Mouse (Mus musculus) right cerebral cortex, postnatal 10 days (tissue): ENCODE measurements around the gene Lman2.

Source experiments
- DNase-seq, 2 experiments: peaks; one replicate each; pipeline ENCODE4 v3.0.0; 2021; ENCODE audit warnings: low spot score in 2 of 2

Gene Lman2

DNA sequence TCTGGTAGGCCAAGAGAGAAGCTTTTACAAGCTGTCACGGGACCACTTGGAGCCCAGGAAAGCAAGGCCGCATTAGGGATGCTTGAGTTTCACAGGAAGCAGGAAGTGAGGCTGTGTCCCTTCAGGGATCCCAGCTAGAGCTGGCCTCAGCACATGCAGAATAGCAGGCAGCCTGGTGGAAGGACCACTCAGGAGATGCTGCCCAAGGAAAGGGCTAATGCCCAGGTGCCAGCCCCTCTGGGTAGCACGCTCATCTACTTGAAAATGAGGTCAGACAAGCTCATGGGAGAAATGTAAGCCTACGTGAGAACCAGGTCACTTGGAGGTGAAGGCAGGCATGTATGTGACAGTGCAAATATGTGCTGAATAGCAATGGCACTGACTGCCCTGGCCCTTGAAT lies 35.4 kb downstream of the Lman2 start:
- peak in 1 of 2 experiments; percentile 49 for DNase-seq

DNA sequence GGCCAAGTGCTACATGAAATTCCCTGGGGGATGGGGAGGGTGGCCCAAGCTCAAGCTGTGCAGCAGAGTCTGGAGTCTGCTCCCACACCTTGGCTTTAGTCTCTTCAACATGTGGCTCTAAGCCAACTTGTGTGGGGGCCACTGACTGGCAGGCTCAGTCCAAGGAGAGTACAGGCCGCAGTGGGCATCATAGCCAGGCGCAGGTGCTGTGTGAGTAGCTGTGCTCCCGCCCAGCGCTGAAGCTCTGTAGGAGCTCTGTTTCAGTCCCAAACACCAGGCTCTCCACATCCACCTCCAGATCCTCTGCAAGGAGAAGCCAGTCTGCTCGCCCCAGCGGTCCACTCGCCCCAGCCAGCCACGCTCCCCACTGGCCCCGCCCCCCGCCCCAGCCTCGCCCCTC lies 37.0 kb downstream of the Lman2 start:
- DNase-seq: peak in 1 of 2 experiments; percentile 49

DNA sequence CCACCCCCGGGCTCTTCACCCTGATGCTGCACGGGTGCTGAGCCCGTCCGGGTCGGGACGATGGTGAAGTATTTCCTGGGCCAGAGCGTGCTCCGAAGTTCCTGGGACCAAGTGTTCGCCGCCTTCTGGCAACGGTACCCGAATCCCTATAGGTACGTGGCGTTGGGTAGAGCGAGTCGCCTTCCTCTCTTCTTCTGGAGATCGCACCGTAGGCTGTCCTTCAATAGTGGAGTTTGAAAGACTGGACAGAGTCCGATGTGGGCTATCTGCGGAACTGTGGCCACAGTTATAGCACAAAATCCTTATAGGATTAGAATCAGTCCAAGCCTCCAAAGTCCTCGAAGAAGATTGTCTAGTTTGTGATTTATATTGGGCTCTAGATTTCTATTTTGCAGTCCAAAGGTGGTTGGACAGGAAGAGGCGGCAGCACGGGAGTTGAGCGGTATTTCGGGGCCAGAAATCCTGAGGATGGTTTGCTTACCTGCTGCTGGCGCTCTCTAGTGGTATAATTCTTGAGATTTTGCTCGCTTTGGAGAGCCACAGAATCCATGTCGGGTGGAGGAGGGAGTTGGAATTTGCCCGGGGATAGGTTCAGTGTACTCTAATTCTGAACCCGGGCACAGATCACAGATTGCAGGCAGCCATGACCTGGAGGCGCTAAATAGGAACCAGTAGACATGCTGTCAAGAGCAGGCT lies 40.3 kb downstream of the Lman2 start:
- peak; percentile 57 to 67 for DNase-seq

DNA sequence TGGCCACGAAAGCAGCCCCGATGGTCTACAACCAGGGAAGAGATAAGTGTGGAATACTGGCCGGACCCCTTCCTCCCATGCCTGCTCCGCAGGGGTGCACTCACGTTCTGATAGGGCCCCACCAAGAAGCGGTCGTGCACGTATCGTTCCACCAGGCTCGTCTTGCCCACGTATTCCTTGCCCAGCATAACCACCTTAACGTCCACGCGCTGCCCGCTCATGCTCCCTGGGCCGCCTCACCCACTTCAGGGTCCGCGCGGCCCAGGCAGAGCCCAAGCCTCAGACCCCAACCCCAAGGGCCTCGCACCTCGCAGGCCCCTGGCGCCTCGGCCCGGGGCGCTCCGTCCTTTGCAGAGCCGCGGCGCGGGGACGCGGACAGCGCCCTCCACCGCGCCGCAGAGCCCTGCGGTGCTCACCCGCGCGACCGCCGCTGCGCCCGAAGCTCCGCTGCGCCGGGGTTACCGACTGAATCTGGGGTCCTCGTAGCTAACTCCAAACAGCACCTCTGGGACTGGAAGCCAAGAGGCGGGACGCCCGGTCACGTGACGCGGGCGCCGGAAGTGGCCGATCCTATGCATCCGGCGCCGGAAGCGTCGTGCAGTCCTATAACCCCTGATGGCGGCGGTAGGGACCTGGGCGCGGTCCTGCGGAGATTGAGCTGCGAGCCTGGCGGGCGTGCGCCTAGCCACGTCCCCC lies 41.0 kb downstream of the Lman2 start, which contains the start of gene Rab24:
Gene Rab24, minus strand, starts transcription at position 513 of the 696 bp plus-strand sequence.
- DNase-seq: peak; percentile 93 to 95

DNA sequence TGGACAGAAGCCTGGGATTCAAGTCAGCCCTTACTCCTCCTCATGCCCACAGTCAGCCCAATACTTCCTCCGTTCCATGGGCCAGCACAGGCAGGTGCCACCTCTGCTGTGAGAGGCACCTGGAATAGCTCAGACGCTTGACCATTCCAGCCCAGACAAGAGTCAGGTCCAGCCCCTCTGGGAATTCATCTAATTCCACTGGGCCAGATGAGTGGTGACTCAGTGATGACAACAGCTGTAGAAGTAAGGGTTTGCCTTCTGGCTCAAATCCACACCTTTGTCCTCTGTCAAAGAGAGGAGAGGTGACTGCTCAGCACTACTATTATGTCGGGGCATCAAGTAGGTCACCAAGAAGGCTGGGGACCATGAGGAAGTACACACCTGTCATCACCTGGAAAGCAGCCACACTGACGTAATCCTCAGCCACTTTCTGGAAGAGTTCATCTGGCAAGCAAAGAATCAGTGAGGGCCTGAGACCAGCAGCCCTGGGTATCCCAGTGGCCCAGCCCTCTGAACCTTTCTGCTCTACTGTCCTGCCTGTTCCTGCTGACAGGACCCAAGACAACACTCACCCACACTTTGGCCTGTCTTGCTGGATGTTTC lies 42.6 kb downstream of the Lman2 start, which contains the start of gene Prelid1:
Gene Prelid1, plus strand, starts transcription at position 570 of the 603 bp plus-strand sequence.
- DNase-seq: no peak

DNA sequence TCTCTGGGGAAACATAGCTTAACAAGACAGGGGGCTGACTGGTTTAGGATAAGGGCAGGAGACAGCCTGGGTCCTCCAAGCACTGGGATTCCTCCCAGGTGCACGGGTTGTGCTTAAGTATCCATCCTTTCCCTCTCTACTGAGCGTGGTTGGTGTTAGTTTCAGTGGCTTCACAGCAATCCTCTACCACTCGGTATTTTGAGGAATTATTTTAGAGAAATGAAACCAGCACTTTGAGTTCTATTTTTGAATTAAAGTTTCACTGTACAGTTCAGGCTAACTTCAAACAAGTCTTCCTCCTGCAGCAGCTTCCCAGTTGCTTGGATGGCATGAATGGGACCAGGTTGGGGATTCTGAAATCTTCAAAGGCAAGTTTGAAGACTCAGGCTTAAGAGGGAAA lies 44.2 kb downstream of the Lman2 start:
- DNase-seq: no peak

DNA sequence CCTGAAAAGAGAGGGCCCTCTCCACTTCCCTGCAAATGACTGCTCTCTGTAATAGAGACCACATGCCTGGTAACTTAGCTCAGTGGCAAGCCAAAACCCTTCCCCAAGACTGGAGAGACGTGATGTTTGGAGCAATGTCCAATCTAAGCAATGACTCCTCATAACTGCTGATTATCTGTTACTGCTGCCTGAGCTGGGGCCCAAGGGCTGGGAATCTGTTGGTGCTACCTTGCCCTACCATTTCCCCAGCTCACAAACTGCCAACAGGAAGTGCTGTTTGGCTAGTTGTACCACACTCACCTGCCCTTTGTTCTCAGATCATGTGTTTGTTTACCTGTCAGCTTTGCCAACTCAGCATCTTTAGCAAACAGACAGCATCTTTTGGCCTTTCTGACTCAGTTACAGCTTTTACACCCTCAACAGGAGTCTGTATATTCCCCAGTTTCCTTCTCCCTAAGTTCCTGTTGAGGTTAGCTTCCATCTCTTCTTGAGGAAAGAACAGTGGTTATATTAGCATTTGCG lies 47.6 kb downstream of the Lman2 start:
- no peak for DNase-seq

DNA sequence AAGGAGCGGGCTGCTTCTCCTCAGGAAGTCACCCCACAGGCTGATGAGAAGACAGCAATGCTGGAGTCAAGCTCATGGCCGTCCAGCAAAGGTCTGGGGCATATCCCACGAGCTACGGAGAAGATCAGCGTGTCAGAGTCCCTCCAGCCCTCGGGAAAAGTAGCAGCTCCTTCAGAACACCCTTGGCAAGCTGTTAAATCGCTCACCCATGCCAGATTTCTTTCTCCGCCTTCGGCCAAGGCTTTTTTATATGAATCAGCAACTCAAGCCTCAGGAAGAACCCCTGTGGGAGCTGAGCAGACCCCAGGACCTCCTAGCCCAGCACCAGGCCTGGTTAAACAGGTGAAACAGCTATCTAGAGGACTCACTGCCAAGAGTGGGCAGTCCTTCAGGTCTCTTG lies 49.5 kb downstream of the Lman2 start:
- no peak for DNase-seq

DNA sequence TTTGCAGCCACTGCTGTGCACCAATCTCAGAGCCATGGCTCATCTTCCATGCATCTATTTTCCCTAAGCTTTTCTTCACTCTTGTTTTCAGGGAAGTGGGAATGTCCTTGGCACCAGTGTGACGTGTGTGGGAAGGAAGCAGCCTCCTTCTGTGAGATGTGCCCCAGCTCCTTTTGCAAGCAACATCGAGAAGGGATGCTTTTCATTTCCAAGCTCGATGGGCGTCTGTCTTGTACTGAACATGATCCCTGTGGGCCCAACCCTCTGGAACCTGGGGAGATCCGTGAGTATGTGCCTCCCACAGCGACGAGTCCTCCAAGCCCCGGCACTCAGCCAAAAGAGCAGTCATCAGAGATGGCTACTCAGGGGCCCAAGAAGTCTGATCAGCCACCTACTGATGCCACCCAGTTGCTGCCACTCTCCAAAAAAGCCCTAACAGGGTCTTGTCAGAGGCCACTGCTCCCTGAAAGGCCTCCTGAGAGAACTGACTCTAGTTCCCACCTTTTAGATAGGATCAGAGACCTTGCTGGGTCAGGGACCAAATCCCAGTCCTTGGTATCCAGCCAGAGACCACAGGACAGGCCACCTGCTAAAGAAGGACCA lies 50.5 kb downstream of the Lman2 start:
- no peak for DNase-seq

DNA sequence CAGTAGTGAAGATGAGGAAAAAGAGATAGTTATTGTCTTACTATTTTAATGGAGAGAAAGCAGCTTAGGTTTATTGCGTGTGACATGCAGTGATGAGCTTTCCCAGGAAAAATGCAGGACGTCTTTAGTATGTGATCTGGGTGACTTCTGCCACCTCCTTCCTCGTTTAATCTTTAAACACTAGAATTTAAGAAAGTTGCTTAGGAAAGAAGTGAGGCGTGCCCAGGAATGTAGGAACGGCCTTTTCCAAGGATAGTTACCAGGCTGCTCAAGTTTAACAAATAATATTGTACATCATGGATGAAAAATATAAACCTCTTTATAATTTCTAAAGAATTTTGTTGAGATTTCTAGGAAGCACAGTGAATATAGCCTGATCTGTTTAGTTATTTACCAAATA lies 61.7 kb downstream of the Lman2 start:
- no peak for DNase-seq

DNA sequence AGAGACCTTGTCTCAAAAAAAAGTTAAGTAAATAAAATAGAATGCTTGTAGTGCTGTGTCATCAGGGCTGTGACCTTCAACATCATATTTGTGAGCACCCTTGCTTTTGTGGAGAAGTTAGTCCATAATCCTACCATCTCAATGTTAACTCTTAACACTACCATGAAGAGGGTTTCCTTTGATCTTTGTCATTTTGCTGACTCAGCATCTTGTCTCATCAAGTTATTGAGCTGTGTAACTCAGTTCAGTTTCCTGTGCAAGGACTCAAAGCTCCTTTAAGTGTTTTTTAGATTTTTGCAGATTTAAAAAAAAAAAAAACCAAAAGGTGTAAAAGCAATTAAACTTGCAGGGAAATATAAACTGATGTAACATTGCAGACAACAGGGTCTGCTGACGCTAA lies 65.8 kb downstream of the Lman2 start:
- DNase-seq: no peak
